Mouse (Mus musculus) E14TG2a.4 (cell line): ENCODE results near the gene Ucp3.

Experiments used
- CTCF ChIP-seq: conservative IDR thresholded peaks from 2 replicates; pipeline ENCODE4 v1.5.1; 2014; ENCODE audit warnings: low read length
- NANOG ChIP-seq: IDR thresholded peaks from 2 replicates; pipeline ENCODE4 v1.6.1; 2014; ENCODE audit warnings: borderline replicate concordance, low read length, mixed read lengths
- POU5F1 ChIP-seq: IDR thresholded peaks from 2 replicates; pipeline ENCODE4 v1.6.1; 2014; ENCODE audit warnings: low read length, borderline replicate concordance

DNA sequence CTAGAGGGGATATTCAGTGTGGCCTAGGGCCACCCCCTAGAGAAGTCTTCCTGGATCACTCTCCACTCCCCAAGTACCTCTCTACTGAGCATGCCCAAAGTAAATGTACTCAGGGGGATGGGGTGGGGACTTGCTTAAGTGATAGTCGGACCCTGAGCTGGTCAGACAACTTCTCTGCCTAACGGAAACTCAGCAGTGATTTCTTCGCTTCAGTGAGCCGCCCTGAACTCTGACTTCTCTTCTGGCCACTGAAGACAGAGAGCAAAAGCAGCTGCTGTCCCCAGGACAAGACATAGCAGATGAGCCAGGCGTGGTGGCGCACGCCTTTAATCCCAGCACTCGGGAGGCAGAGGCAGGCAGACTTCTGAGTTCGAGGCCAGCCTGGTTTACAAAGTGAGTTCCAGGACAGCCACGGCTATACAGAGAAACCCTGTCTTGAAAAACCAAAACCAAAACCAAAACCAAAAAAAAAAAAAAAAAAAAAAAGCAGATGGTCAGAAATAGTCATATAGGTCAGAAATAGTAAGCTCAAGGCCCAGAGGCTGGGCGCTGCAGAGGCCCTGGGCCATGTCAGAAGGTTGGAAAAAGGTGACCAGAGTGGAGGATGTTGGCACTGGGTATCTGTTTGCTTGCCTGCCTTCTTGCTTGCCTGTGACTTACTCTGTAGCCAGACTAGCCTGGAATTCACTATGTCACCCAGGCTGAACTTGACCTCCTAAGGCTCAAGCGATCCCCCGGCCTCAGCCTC lies 32.1 kb downstream of the Ucp3 start:
- TF ChIP-seq CTCF (no peak), POU5F1 (no peak), NANOG (no peak)
